Mouse (Mus musculus) neural tube, embryonic 14.5 days (tissue): ENCODE data around the gene Vsig10. TPM values are rescaled to one million over a fixed set of nuclear protein-coding genes. Genes with fewer than 3 reads are reported as not detected.

Experiments
- ATAC-seq: fragments of 200-750 bp; cut with Nextera tagmentation; 2 replicates; pipeline ENCODE4 v1.8.0; 2017; ENCODE audit warnings: low read depth, mild to moderate bottlenecking, moderate TSS enrichment, moderate library complexity
- H3K27ac ChIP-seq: fragments of 300-500 bp; sonication (generic); 2 replicates; pipeline ENCODE4 v1.5.1; 2014; ENCODE audit warnings: low read depth, mild to moderate bottlenecking, control low read depth, low read length, moderate library complexity, mixed read lengths
- H3K27me3 ChIP-seq: fragments of 300-500 bp; sonication (generic); 2 replicates; pipeline ENCODE4 v1.6.1; 2014; ENCODE audit warnings: low read length; ENCODE audit not compliant: control insufficient read depth, insufficient read depth
- H3K36me3 ChIP-seq: fragments of 300-500 bp; sonication (generic); 2 replicates; pipeline ENCODE4 v1.6.1; 2014; ENCODE audit warnings: low read length, mixed read lengths; ENCODE audit not compliant: control insufficient read depth, insufficient read depth
- H3K4me1 ChIP-seq: fragments of 300-500 bp; sonication (generic); 2 replicates; pipeline ENCODE4 v1.6.1; 2014; ENCODE audit warnings: low read length; ENCODE audit not compliant: control insufficient read depth, insufficient read depth
- H3K4me2 ChIP-seq: fragments of 300-500 bp; sonication (generic); 2 replicates; pipeline ENCODE4 v1.6.1; 2014; ENCODE audit warnings: mild to moderate bottlenecking, low read depth, low read length, control low read depth
- H3K4me3 ChIP-seq: fragments of 300-500 bp; sonication (generic); 2 replicates; pipeline ENCODE4 v1.5.1; 2014; ENCODE audit warnings: low read depth, low read length, control low read depth, mixed read lengths
- H3K9ac ChIP-seq: fragments of 300-500 bp; sonication (generic); replicated peaks from 2 replicates; pipeline ENCODE4 v1.6.1; 2014; ENCODE audit warnings: low read depth, mild to moderate bottlenecking, control low read depth, low read length, mixed read lengths
- H3K9me3 ChIP-seq: fragments of 300-500 bp; sonication (generic); 2 replicates; pipeline ENCODE4 v1.6.1; 2016; ENCODE audit warnings: low read length; ENCODE audit not compliant: control insufficient read depth
- WGBS: fragments of 180-500 bp; shearing (Covaris S2); extraction: QIAGEN DNeasy Blood & Tissue Kit; methylation state at CpG from one replicate; pipeline ENCODE4 v1.1.7; 2014; 5-methylcytosine and 5-hydroxymethylcytosine counted together
- polyA plus RNA-seq: library from polyadenylated mRNA; unstranded; fragments of >200 nt; fragmentation: Nextera tagmentation; extraction: Ambion mirVana; gene quantifications from 2 replicates; pipeline ENCODE4 v1.2.1, GENCODE M21; 2014

Vsig10 gene
- polyA plus RNA-seq, 1 experiment from 2014 or later: 1.2 TPM

DNA sequence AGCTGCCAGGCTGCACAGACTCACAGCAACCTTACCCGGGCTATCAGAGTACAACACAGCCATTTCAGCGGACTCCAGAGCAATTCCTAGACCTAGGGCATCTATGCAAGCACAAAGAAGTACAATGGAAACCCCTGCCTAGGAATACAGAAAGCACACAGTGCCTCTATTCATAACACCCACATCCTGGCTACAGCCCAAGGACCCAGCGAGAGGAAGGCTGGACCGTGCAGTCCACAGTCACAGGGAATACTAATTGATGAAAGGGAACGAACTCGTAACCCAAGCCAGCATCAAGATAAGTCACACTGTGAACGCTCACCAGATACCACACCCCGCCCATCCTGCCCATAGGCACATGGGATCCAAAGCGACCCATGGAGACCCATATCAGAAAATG, 34.9 kb upstream of the Vsig10 start:
- no peaks in the 10 kb centered on the region for H3K27me3 ChIP-seq
- H3K9ac ChIP-seq: no peak overlapping the region
- H3K9me3 ChIP-seq: no peaks in the 10 kb centered on the region
- WGBS: 56% methylated on average over 9 of the region's 9 CpGs
- H3K27ac ChIP-seq: peak overlapping the region; percentile 22; the same call in 1 of the 2 replicates
- no peak overlapping the region for H3K4me2 ChIP-seq
- no peak overlapping the region for H3K4me3 ChIP-seq
- peaks cover 25% of the 10 kb centered on the region for H3K4me1 ChIP-seq
- H3K36me3 ChIP-seq: peaks cover 19% of the 10 kb centered on the region
- peak; percentile 42; the same call in 1 of the 2 replicates for ATAC-seq

DNA sequence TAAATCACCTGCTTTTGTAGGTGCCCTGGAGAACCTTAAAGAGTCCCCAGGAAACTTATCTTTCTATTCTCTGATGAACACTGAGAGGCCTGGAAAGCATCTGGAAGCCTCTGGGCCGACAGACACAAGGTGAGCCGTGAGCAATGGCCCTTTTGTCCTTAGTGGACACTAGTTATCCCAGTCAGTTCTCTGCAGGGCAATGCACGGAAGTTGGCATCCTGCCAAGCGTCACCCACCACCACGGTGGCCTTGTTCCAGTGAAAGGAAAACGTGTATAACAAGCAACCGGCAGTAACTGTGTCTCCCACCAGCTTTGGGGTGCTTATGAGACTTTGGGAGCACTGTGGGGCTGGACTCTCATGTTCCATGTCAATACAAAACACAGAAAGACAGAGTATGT, 34.2 kb upstream of the Vsig10 start:
- Histone ChIP-seq H3K4me1 (peaks cover 25% of the 10 kb centered on the region), H3K9me3 (no peaks in the 10 kb centered on the region), H3K27ac (no peak overlapping the region), H3K36me3 (peaks cover 19% of the 10 kb centered on the region), H3K27me3 (no peaks in the 10 kb centered on the region), H3K9ac (0 out of 2 replicates have a peak overlapping the region, but pooled peaks have one; percentile 11), H3K4me3 (no peak overlapping the region), H3K4me2 (no peak overlapping the region; the same call in 1 of the 2 replicates)
- no peak for ATAC-seq
- 47% methylated on average over 7 of the region's 7 CpGs for WGBS

DNA sequence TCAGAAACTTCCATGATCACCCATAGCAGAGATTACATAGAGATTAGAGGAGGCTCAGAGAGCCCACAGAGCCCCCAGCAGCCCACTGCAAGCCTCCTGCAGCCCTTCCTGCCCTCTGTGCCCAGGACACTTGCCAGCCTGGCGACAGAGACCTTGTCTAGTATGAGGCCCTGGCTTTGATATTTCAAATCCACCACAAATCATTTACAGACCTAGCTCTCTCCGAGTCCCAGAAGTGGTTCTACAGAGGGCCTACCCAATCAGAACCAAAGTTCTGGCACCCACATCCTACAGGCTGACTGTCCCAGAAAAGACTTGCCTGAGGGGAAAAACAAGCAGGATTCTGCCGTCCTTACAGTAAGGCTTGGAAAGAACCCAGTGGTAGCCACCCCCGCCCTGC, 33.6 kb upstream of the Vsig10 start:
- Histone ChIP-seq H3K4me1 (peaks cover 25% of the 10 kb centered on the region), H3K27ac (no peak overlapping the region), H3K9ac (no peak overlapping the region), H3K4me2 (peak overlapping the region; percentile 26; the same call in 1 of the 2 replicates), H3K27me3 (no peaks in the 10 kb centered on the region), H3K9me3 (no peaks in the 10 kb centered on the region), H3K36me3 (peaks cover 15% of the 10 kb centered on the region; the same call in 1 of the 2 replicates), H3K4me3 (no peak overlapping the region)
- no peak for ATAC-seq
- 87% methylated on average over 4 of the region's 4 CpGs for WGBS

DNA sequence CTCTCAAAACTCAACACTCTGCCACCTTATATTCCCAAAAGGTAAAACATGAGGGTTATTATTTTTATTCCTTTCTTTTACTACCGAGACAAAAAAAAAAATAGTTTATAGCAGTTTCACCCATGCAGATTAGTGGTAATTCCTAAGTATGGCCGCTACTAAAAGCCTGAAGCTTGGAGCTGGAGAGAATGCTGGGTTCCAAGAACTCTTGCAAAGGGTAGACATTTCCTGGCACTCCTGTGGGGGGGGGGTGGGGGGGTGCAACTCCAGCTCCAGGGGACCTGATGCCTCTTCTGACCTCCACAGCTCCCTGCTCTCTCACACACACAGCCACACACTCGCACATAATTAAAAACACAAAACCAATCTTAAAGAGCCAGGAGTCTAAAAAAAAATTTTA, 32.6 kb upstream of the Vsig10 start:
- peaks cover 14% of the 10 kb centered on the region; the same call in 1 of the 2 replicates for H3K36me3 ChIP-seq
- H3K9ac ChIP-seq: peak overlapping the region; percentile 73
- no peak overlapping the region for H3K27ac ChIP-seq
- peak overlapping the region; percentile 77 for H3K4me3 ChIP-seq
- WGBS: 58% methylated on average over 3 of the region's 3 CpGs
- no peaks in the 10 kb centered on the region for H3K9me3 ChIP-seq
- H3K27me3 ChIP-seq: no peaks in the 10 kb centered on the region
- peaks cover 25% of the 10 kb centered on the region for H3K4me1 ChIP-seq
- no peak for ATAC-seq
- H3K4me2 ChIP-seq: peak overlapping the region; percentile 71

DNA sequence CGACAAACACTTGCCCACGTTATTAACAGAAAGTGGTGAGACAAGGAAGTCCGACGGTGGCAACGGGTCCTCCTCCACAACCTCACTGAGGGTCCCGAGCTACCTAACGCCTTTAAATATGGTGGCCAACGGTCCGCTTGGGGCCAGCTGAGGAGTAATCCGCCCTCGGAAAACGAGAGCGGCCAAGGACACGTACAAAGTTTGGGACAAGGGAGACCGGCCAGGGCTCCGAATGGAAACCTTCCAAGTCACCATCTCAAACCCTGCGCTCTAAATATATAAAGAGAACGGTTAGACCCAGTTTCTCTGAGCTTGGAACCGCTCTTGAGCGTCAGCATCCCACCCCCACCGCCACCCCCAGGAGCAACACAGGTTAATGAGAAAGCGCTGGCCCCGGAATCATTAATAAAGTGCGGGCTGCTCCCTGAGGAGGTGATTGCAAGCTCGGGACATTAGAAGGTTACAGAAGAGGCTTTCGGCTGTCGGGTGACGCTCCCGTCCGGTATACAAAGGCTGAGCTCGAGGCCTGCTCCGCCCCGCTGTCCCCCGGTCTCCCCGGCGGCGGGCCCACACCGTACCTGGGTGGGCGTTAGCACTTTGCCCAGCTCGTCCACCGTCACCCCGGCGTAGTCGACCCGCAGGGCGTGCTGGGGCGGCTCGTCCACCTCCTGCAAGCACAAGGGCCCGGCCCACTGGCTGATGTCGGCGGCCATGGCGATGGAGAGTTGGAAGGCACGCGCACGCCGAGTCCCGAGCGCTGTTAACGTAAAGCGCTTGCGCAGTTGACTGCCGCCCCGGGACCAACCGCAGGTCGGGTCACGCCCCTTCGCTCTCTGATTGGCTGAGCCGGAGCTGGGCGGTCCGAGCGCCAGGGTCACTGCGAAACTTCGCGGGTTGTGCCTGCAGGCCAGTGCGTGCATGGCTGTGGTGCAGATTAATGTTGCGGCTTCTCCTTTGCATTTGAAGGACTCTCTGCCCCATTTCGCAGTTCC, 31.8 kb upstream of the Vsig10 start, which contains the start of gene Pebp1:
Gene Pebp1 (minus strand): TSS at position 795 of the 992 bp plus-strand sequence.
- H3K27ac ChIP-seq: peak within 1 kb of the TSS; percentile 40; the same call in 1 of the 2 replicates
- WGBS: under 1% methylated on average over 69 of the region's 77 CpGs
- peak within 1 kb of the TSS; percentile 77 for H3K4me3 ChIP-seq
- H3K9me3 ChIP-seq: no peaks in the 10 kb centered on the region
- H3K27me3 ChIP-seq: no peaks in the 10 kb centered on the region
- peaks cover 14% of the 10 kb centered on the region; the same call in 1 of the 2 replicates for H3K36me3 ChIP-seq
- peak within 1 kb of the TSS; percentile 73 for H3K9ac ChIP-seq
- ATAC-seq: peak; percentile 94
- H3K4me2 ChIP-seq: peak within 1 kb of the TSS; percentile 71
- H3K4me1 ChIP-seq: peaks cover 25% of the 10 kb centered on the region

DNA sequence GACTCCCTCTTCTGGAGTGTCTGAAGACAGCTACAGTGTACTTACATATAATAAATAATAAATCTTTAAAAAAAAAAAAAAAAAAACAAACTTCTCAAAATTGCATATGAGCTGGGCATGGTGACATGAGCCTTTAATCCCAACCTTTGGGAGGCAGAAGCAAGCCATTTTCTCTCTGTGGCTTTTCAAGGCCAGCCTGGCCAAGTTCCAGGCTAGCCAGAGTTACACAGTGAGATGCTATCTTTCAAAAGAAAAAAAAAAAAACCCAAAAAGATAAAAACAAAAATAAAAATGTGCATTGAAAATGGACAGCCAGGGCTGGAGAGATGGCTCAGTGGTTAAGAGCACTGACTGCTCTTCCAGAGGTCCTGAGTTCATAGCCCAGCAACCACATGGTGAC, 29.2 kb upstream of the Vsig10 start:
- Histone ChIP-seq H3K36me3 (peaks cover 8% of the 10 kb centered on the region; the same call in 1 of the 2 replicates), H3K9ac (no peak overlapping the region)
- ATAC-seq: no peak

DNA sequence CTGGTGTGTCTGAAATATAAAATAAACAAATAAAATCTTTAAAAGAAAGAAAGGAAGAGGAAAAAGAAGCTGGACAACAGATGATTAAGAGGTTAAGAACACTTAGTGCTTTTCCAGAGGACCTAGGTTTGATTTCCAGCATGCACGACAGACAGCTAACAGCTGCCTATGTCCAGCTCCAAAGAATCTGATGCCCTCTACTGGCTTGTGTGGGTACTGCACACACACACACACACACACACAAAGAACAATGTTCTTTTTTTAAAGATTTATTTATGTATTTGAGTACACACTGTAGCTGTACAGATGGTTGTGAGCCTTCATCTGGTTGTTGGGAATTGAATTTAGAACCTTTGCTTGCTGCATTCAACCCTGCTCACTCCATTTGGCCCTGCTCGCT, 28.8 kb upstream of the Vsig10 start:
- H3K4me3 ChIP-seq: no peak overlapping the region
- H3K36me3 ChIP-seq: peaks cover 5% of the 10 kb centered on the region; the same call in 1 of the 2 replicates
- no peaks in the 10 kb centered on the region for H3K27me3 ChIP-seq
- WGBS: 91% methylated on average over 2 of the region's 2 CpGs
- H3K9ac ChIP-seq: no peak overlapping the region
- H3K27ac ChIP-seq: no peak overlapping the region
- H3K4me2 ChIP-seq: no peak overlapping the region
- H3K4me1 ChIP-seq: peaks cover 20% of the 10 kb centered on the region
- no peak for ATAC-seq
- no peaks in the 10 kb centered on the region for H3K9me3 ChIP-seq

More for the DNA sequence above, 29.2 kb upstream of the Vsig10 start:
- Histone ChIP-seq H3K4me3 (no peak overlapping the region), H3K27me3 (no peaks in the 10 kb centered on the region), H3K4me1 (peaks cover 24% of the 10 kb centered on the region), H3K27ac (no peak overlapping the region), H3K4me2 (no peak overlapping the region), H3K9me3 (no peaks in the 10 kb centered on the region)

DNA sequence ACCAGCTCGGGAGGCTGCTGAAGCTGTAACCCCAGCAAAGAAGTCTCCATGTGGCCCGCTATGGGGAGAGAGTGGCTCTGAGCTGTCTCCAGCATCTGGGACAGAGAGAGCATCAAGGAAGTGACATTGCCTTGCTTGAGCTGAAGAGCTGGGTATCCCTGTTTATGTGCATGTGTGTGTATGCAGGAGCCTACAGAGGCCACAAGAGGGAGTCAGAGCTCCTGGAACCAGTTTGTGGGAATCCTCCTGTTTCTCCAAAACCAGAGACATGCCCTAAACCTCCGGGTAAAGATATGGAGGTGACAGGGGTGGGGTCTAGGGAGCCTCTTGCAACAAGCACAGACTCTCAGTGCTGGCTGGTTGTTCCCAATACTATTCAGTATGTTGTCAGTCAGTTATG, 27.6 kb upstream of the Vsig10 start:
- H3K27ac ChIP-seq: no peak overlapping the region
- H3K4me1 ChIP-seq: peaks cover 9% of the 10 kb centered on the region
- 86% methylated on average over 3 of the region's 3 CpGs for WGBS
- no peak overlapping the region for H3K4me3 ChIP-seq
- H3K9ac ChIP-seq: no peak overlapping the region
- H3K9me3 ChIP-seq: no peaks in the 10 kb centered on the region
- H3K36me3 ChIP-seq: no peaks in the 10 kb centered on the region
- no peak for ATAC-seq
- no peak overlapping the region for H3K4me2 ChIP-seq
- H3K27me3 ChIP-seq: no peaks in the 10 kb centered on the region

DNA sequence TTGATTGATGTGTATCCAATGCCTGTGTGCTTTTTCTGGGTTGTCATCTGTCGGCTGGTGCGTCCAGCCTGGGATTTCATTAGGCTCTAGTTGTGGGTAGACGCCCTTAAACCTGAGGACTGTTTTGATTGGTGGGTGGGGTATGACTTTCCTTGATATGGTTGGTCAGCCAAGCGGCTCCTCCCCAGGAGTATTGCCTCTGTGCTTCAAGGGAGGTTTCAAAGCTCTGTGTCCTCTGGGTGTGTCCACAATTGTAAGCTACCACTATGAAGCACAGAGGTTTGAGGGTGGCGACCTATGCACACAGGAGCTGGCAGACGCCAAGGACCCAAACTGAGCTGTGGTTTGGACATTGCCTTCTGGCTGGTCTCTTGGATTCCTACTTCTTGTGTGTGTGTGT, 26.3 kb upstream of the Vsig10 start:
- 84% methylated on average over 6 of the region's 6 CpGs for WGBS

More for the DNA sequence above, 26.3 kb upstream of the Vsig10 start:
- Histone ChIP-seq H3K36me3 (no peaks in the 10 kb centered on the region), H3K27me3 (no peaks in the 10 kb centered on the region), H3K4me2 (no peak overlapping the region), H3K4me1 (0 out of 2 replicates have a peak, but pooled peaks cover 5% of the 10 kb centered on the region), H3K4me3 (no peak overlapping the region), H3K9me3 (no peaks in the 10 kb centered on the region), H3K27ac (no peak overlapping the region), H3K9ac (no peak overlapping the region)
- no peak for ATAC-seq
